Mouse (Mus musculus): ENCODE data around the gene Kdelr1.
"Not testable (repeated sequence)": the region's sequence is repeated elsewhere in the genome, so short reads cannot be mapped to it uniquely, and the experiment has no call there.

- TF ChIP-seq POLR2A (IDR thresholded peaks at IDR 0.05; ENCODE audit: insufficient read depth, low read depth, low read length); CTCF (IDR thresholded peaks at IDR 0.05): not testable (repeated sequence)
Observed at GRCm38 (mm10) chr7:45878278-45878677, 5.7 kb downstream of the Kdelr1 start, which contains the start of gene Grin2d.
